Mouse (Mus musculus) natural killer cell, adult 2 months (primary cell): Measurements from ENCODE around the gene Ccdc106.

Source experiments
- DNase-seq, 2 experiments: peaks; one replicate each; pipeline ENCODE4 v3.0.0; 2022; ENCODE audit warnings: low spot score in 2 of 2

Ccdc106 gene

DNA sequence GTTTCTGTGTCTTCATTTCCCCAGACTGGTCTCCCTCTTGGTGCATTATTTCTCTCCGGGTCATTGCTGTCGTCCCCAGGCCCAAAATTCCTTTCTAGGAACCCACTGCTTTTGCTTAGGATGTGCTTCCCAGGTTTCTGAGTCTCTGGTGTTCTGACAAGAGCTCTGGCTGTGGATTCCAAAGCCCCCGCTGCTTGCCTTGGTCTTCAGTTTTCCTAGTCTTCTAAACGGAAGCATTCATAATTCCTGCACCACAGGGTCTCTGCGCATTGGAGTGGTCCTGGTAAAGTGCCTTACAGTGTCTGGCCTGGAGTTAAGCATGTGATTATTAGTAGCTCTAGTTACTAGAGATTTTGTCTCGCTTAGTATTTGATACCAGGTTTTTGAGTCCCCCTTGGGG lies 60.5 kb downstream of the Ccdc106 start:
- DNase-seq, result no peak

GRCm38 (mm10) chr7:5081241-5081640 lies 60.9 kb downstream of the Ccdc106 start:
- DNase-seq, result no peak

DNA sequence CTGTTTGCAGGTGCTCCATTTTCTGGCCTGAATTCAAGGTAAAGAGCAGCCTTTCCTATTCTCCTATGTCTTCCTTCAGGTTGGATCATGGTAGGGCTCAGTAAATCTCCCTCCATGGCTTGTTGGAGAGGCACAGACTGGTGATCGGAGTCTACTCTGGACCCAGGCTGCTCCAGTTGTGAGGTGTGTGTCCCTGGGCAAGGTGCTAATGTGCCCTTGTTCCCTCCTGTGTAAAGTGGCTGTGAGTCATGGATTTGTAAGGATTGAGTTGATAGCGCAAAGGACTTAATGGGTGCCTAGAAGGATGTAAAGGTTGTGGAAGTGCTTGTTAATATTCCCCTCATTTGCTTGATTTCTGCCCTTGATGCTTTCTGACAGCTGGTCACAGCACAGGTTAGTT lies 61.6 kb downstream of the Ccdc106 start:
- no peak for DNase-seq

DNA sequence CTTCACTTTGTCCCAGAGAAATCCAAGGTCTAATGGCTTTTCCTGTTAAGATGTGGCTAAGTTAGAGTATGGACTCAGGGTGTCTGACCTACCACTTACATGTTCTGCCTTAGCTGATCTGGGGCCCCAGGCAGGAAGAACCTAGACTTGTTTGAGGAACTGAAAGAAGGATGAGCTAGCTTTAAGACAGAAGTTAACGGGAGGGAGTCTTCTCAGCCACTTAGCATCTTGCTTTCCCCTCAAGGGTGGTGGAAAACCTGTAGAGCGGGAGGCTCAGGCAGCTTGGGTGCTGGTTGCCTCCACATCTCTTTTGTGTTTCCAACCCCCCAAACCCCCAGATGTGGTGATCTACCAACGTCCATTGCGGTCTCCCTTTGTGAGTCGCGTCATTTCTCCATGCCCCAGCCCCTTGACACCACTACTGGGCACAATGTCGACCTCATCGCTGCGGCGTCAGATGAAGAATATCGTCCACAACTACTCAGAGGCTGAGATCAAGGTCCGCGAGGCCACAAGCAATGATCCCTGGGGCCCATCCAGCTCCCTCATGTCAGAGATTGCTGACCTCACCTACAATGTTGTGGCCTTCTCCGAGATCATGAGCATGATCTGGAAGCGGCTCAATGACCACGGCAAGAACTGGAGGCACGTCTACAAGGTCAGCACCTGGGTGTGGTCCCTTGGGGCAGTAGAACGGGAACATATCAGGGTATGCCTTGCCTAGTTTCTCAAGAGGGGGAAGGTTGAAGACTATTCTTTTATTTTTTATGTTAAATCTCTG lies 63.2 kb downstream of the Ccdc106 start:
- peak in 1 of 2 experiments; percentile 59 for DNase-seq

DNA sequence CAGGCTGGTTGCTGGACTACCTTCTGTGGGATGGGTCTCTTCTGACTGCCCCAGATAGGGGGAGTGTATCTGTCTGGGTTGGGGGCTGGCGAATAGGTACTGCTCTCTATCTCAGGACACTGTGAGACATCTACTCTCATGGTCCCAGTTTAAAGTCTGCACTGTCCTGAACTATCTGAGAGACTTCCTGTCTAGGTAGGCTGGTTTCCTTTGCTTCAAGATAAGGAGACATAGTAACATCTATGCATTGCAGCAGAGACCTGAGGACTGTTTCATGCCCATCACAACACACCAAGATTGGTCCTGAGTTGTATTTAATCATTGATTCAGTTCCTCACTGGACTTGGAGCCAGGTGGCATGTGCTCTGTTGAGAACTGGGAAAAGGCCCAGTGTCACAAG lies 65.2 kb downstream of the Ccdc106 start:
- DNase-seq, result no peak

GRCm38 (mm10) chr7:5086921-5087440 lies 66.6 kb downstream of the Ccdc106 start:
- DNase-seq, result no peak

DNA sequence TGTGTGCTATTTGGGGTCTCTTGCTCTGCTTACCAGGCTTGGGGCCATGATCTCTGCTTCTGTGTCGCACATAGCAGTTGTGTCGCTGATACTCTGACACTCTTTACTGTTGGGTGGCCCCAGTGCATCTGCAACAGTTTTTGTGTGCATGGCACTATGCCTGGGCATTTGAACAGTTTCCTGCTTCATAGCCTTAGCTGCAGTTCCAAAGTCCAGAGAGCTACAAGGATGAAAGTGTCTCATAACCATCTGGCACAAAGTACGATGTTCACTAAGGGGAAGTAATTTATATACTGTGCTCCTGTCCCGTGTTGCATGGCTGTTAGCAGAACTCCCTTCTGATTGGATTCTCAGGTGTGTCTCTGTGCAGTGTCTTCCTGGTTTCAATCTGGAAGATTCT lies 67.5 kb downstream of the Ccdc106 start:
- DNase-seq, result no peak

GRCm38 (mm10) chr7:5089853-5090252 lies 69.5 kb downstream of the Ccdc106 start:
- no peak for DNase-seq

DNA sequence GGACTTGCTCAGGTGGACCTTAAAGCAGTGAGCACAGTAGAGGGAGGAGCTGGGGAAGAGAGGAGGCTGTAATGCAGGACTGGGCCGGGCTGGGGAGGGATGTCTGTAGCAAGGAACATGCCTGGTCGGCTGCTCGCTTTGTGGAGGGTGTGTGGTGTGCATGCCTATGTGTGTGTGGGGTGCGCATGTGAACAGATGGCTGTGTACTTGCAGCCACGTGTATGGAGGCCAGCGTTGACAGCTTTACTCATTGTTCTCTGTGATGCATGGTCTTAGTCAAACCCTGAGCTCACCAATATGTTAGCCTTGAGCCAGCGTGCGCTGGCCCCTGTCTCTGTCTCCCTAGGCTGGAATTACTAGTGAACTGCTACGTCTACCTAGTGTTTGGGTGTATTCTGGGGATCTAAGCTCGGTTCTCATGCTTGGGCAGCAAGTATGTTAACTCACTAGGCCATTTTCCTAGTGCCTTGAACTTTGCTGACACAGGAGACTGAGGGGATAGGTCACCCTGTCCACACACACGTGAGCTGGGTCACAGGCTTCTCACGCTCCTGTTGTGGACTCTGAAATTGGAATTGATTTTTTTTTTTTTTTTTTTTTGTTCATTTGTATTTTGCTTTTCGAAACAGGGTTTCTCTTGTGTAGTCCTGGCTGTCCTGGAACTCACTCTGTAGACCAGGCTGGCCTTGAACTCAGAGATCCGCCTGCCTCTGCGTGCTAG lies 70.8 kb downstream of the Ccdc106 start:
- DNase-seq, result no peak

- DNase-seq, result no peak
Observed at GRCm38 (mm10) chr7:5092381-5092780, 72.0 kb downstream of the Ccdc106 start.

DNA sequence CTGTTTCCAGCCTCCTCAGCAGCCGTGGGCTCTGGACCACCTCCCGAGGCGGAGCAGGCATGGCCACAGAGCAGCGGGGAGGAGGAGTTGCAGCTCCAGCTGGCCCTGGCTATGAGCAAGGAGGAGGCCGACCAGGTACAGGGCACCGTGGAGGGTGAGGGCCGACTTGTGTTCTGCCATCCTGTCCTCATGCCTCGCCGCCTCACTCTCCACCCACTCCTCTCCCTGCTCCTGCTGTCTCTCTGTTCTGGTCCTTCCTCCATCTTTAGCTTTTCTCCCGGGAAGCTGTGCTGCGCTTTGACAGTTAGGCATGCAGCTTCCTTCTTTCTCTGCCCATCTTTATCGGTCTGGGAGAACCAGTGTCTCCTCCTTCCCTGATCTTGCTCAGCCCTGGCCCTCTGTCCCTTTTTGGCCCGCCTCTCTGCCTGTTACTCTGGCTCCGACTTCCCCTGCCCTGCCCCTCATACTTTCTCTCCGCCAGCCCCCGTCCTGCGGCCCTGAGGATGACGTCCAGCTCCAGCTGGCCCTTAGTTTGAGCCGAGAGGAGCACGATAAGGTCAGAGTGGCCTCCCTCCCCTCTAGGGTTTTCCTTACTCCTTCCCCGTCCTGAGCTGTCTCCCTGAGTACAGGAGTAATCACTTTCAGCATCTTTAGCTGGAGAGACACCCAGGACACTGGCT lies 72.6 kb downstream of the Ccdc106 start:
- no peak for DNase-seq

DNA sequence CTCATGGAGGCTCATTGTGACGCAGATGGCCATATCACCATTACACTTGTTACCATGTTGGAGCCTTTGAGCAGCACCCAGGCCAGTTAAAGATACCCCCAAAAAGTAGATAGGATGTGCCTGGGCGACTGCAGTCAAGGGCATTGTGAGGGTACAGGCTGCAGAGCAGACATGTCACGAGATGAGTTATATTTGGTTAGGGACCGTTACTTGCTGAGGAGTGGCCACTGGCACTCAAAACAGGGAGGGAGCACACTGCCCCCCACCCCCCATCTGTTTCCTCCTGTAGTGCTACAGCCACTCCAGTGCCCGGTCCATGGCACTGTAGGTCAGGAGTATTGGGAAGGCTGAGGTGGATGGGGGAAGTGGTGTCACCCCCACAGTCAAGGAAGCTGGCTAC lies 78.4 kb downstream of the Ccdc106 start:
- DNase-seq, result no peak

DNA sequence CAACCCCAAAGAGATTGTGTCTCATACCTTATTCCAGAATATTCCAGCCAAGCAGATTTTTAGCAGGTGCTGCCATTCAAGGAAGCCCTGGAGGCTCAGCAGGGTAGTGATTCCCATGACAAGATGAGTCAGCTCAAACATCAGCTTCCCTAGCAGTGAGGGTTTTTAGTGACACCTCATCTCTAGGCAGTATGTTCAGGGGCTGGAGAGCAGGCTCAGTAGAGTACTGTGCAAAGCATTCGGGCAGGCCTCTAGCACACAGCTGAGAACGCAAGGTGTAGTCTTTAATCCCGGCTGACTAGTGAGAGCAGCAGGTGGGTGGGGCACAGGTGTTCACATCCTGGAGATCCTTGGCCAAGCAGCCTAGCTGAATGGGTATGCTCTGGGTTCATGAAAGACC lies 79.4 kb downstream of the Ccdc106 start:
- no peak for DNase-seq

DNA sequence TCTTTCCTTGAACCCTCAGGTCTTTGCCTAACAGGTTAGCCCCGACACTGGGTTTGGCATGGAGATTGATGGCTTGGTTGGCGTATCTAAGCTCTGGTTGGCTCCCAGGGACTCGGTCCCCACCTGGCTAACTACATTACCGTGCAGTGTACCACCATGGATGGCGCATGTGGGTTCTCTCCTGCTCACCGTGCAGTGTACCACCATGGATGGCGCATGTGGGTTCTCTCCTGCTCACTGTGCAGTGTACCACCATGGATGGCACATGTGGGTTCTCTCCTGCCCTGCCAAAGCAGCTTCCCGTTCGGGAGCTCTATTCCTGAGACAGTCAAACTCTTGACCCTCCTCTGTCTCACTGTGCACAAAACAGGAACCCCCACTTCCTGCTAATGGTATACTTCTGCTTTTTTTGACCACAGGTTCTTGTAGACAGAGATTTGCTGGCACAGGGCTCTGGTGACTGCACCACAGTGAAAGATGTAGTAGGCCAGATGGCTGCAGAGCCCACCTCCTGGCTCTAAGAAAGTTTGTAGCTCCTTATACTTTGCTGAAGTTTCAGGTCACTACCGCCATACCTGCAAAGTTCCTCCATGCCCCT lies 80.8 kb downstream of the Ccdc106 start:
- DNase-seq, result peak in 1 of 2 experiments; percentile 66

- DNase-seq, result no peak
Observed at GRCm38 (mm10) chr7:5102564-5102963, 82.2 kb downstream of the Ccdc106 start.

- no peak for DNase-seq
Observed at GRCm38 (mm10) chr7:5108272-5108671, 87.9 kb downstream of the Ccdc106 start.

DNA sequence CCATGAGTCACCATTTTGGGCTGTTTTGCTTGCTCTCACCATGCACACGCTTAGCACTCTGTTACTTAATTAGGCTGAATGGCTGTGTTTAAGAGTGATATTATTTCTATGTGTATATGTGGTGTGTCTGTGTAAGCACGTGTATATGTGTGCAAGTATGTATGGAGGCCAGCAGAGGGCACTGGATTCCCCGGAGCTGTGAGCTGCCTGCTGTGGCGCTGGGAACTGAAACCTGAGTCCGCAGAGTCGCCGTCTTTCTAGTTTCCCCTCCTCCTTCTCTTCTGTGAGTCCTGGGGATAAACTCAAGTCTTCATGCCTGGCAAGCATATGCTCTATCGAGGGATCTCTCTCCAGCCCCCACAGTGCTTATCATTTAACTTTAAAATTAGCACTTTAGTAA lies 88.9 kb downstream of the Ccdc106 start:
- DNase-seq, result no peak
